Mouse (Mus musculus): Measurements from ENCODE around the gene Kiz. TPM values are rescaled to one million over a fixed set of nuclear protein-coding genes. Genes with fewer than 3 reads are reported as not detected.

Kiz gene
- polyA plus RNA-seq, 1 experiment from 2014 or later, result 32.3 TPM

- ATAC-seq (ENCODE audit: low FRiP score, low read depth), result no peak
- Histone ChIP-seq H3K4me3 (no peak overlapping the region), H3K9me3 (no peaks in the 10 kb centered on the region), H3K9ac (no peak overlapping the region), H3K27me3 (no peaks in the 10 kb centered on the region), H3K4me1 (no peaks in the 10 kb centered on the region), H3K4me2 (replicated peaks) (no peak overlapping the region), H3K27ac (no peak overlapping the region), H3K36me3 (no peaks in the 10 kb centered on the region)
- 71% methylated on average over 3 of the region's 3 CpGs for WGBS
Observed at GRCm38 (mm10) chr2:146872697-146873096, 17.0 kb downstream of the Kiz start.

DNA sequence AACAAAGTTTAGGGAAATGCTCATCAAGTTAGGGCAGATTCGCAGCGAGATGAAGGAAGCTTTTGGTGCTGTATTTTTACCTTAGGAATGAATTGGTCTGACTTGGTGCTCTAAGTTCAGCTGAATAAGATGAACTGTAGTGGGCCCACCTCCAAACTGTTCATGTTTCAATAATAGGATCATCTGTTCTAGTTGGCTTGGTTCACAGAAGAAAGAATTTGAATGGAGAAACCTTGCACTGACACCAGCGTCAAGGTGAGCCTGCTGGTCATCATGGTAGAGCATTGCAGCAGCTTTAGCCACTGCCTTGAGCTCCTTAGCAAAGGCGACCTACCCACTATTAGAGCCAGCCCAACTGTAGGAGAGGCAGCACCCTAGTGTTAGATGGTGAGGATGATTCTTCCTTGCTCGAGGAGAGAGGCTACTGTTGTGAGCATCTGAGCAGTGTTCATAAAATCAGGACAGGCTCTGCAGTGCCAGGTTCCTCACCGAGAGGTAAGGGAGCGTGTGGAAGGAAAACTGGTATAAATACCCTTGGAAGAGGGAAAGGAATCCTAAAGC is 18.3 kb downstream of the Kiz start:
- 91% methylated on average over 7 of the region's 7 CpGs for WGBS

DNA sequence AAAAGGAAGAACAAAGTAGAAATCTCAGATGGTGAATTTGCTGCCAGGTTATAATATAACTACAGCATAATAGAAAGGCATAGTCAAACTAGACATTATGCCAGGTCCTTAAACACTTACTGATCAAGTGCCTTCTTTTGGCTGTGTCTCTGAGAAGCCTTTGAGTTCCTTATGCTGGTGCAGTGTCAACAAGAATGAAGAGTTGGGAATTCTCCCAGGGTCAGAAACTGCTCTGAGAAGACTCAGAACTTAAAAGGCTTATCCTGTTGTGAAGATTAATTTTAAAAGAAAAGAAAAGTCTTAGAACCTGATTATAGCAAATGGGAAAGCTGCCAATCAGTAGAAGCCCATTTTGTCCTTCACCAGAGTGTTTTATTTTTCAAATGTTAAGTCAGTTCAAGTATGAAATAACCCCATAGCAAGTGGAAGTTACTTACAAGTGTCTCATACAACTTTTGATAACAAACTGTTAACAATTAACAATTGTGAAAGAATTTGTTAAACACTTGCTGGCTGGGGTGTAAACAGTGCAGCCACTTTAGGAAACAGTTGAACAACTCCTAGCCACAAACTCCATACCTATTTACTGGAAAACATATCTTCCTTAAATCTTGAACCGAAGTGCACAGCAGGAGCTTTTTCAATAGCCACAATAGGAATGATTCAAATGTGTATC is 21.9 kb downstream of the Kiz start:
- Histone ChIP-seq H3K36me3 (no peaks in the 10 kb centered on the region), H3K27ac (no peak overlapping the region)

More for the DNA sequence above, 18.3 kb downstream of the Kiz start:
- Histone ChIP-seq H3K36me3 (no peaks in the 10 kb centered on the region), H3K4me1 (no peaks in the 10 kb centered on the region), H3K27me3 (no peaks in the 10 kb centered on the region), H3K27ac (no peak overlapping the region), H3K9me3 (no peaks in the 10 kb centered on the region), H3K4me3 (no peak overlapping the region), H3K9ac (no peak overlapping the region), H3K4me2 (replicated peaks) (no peak overlapping the region)
- ATAC-seq (ENCODE audit: low FRiP score, low read depth), result no peak

DNA sequence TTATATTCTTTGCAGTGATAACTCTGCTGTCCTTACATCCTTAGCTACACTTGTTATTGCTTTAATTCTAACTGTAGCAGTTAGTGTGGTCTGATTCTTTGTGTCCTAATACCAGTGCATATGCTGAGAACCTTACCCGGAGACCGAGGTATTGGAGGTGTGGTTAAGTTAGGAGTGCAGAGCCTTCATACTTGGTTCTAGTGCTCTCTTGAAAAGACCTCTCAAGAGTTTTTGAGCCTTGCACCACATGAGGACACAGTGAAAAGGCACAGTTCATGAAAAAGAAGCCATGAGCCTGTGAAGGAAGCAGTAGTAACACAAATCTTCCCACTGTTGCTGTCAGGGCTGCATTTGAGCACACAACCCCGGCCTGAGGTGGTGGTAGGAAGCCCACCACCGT is 26.0 kb downstream of the Kiz start:
- Histone ChIP-seq H3K36me3 (no peaks in the 10 kb centered on the region), H3K9ac (no peak overlapping the region), H3K4me2 (replicated peaks) (no peak overlapping the region), H3K4me1 (no peaks in the 10 kb centered on the region), H3K9me3 (no peaks in the 10 kb centered on the region), H3K4me3 (no peak overlapping the region), H3K27ac (no peak overlapping the region), H3K27me3 (no peaks in the 10 kb centered on the region)
- no peak for ATAC-seq (ENCODE audit: low FRiP score, low read depth)
- 93% methylated on average over 4 of the region's 4 CpGs for WGBS

More for the DNA sequence above, 21.9 kb downstream of the Kiz start:
- Histone ChIP-seq H3K4me2 (replicated peaks) (no peak overlapping the region), H3K27me3 (no peaks in the 10 kb centered on the region), H3K4me3 (no peak overlapping the region), H3K9me3 (no peaks in the 10 kb centered on the region), H3K9ac (no peak overlapping the region), H3K4me1 (no peaks in the 10 kb centered on the region)
- 88% methylated on average over 1 of the region's 1 CpGs for WGBS
- no peak for ATAC-seq (ENCODE audit: low FRiP score, low read depth)

DNA sequence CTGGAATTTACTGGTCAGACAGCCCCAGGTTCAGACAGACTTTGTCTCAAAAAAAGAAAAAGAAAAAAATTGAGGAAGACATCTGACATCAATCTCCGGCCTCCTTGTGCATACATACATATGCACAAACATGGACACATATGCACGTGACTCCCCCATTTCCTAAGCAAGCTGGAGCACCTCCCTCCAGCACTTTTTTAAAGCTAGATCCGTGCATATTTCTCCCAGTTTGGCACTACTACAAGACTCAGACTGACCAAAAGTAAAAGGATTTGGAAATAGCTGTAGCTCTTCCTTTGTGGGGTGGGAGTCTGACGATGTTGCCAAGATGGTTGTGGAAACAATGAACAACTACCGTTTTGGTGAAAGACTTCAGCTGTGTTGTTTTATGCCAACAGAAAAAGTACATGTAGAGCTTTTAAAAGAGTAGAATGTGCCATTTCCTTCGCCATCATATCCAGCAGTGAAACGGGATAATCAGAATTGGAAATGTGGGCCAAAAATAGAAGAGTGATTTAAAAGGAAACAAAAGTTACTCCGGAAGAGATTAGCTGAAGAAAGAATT is 28.7 kb downstream of the Kiz start:
- H3K4me2 ChIP-seq (replicated peaks), result no peak overlapping the region
- H3K9me3 ChIP-seq, result no peaks in the 10 kb centered on the region
- 82% methylated on average over 8 of the region's 8 CpGs for WGBS
- no peak overlapping the region for H3K27ac ChIP-seq
- H3K36me3 ChIP-seq, result peaks cover 7% of the 10 kb centered on the region
- ATAC-seq (ENCODE audit: low FRiP score, low read depth), result no peak
- no peak overlapping the region for H3K4me3 ChIP-seq
- no peaks in the 10 kb centered on the region for H3K4me1 ChIP-seq
- H3K9ac ChIP-seq, result no peak overlapping the region
- H3K27me3 ChIP-seq, result no peaks in the 10 kb centered on the region

DNA sequence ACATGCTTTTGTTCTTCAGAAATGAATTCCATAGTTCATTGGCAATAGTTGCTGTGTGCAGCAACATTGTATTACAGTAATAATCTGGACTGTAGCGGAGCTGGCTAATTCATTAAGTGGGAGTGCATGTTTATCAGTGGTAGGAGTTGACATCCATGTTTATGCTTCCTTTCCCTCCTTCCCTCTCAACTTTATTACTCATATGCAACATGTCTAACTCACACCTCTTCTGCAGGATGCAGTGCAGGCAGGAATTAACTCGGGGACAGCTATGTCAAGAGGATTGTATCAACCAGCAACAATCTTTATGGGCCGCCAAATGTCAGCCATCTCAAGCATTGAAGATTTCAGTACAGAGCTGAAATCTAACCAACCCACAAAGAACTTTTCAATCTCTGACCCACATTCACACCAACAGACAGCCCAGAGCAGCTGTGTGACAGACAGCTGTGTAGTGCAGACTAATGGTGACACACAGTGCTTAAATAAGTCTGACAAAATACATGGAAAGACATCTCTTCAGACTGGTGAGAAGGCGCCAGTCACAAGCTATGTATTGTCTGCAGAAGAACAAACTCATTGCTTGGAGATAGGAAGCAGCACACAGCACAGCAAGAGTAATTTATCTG is 33.2 kb downstream of the Kiz start:
- ATAC-seq (ENCODE audit: low FRiP score, low read depth), result no peak
- Histone ChIP-seq H3K4me1 (no peaks in the 10 kb centered on the region), H3K4me2 (replicated peaks) (no peak overlapping the region), H3K4me3 (no peak overlapping the region), H3K9ac (no peak overlapping the region), H3K36me3 (peaks cover 20% of the 10 kb centered on the region), H3K27ac (no peak overlapping the region), H3K27me3 (no peaks in the 10 kb centered on the region), H3K9me3 (no peaks in the 10 kb centered on the region)
- WGBS, result 86% methylated on average over 4 of the region's 4 CpGs

GRCm38 (mm10) chr2:146898977-146899376 is 43.3 kb downstream of the Kiz start:
- Histone ChIP-seq H3K9ac (no peak overlapping the region), H3K27ac (no peak overlapping the region), H3K9me3 (no peaks in the 10 kb centered on the region), H3K36me3 (peaks cover 8% of the 10 kb centered on the region; the same call in 1 of the 2 replicates), H3K4me3 (no peak overlapping the region), H3K4me2 (replicated peaks) (no peak overlapping the region), H3K27me3 (no peaks in the 10 kb centered on the region), H3K4me1 (no peaks in the 10 kb centered on the region)
- ATAC-seq (ENCODE audit: low FRiP score, low read depth), result no peak

GRCm38 (mm10) chr2:146916085-146916484 is 60.4 kb downstream of the Kiz start:
- Histone ChIP-seq H3K4me1 (no peaks in the 10 kb centered on the region), H3K27me3 (no peaks in the 10 kb centered on the region), H3K4me2 (replicated peaks) (no peak overlapping the region), H3K36me3 (no peaks in the 10 kb centered on the region), H3K9me3 (no peaks in the 10 kb centered on the region), H3K27ac (no peak overlapping the region), H3K9ac (no peak overlapping the region), H3K4me3 (no peak overlapping the region)
- no peak for ATAC-seq (ENCODE audit: low FRiP score, low read depth)
- 90% methylated on average over 3 of the region's 3 CpGs for WGBS

DNA sequence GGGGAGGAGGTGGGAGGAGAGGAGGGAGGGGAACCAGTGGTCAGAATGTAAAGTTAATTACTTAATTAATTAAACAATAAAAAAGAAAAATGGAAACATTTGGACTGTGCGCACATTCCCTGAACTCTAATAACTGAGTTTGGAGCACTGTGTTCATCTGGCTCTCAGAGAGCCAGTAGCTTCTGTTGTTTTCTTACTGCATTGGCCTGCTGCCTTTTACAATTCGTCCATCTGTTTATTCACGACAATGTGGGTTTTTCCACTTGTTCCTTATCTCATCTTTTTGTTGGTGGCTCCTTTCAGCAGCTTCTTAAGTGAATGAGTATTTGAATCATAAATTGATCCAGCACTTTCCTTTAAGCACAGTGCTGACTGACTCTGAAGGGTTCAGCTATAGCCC is 62.1 kb downstream of the Kiz start:
- Histone ChIP-seq H3K36me3 (no peaks in the 10 kb centered on the region), H3K4me3 (no peak overlapping the region), H3K4me1 (no peaks in the 10 kb centered on the region), H3K4me2 (replicated peaks) (no peak overlapping the region), H3K9ac (no peak overlapping the region), H3K27ac (no peak overlapping the region), H3K9me3 (no peaks in the 10 kb centered on the region), H3K27me3 (no peaks in the 10 kb centered on the region)
- ATAC-seq (ENCODE audit: low FRiP score, low read depth), result no peak
- 86% methylated on average over 3 of the region's 3 CpGs for WGBS

GRCm38 (mm10) chr2:146920375-146921160 is 64.9 kb downstream of the Kiz start:
- Histone ChIP-seq H3K27me3 (no peaks in the 10 kb centered on the region), H3K9ac (no peak overlapping the region), H3K4me1 (no peaks in the 10 kb centered on the region), H3K4me2 (replicated peaks) (no peak overlapping the region), H3K4me3 (no peak overlapping the region), H3K9me3 (no peaks in the 10 kb centered on the region), H3K36me3 (no peaks in the 10 kb centered on the region), H3K27ac (no peak overlapping the region)
- ATAC-seq (ENCODE audit: low FRiP score, low read depth), result no peak
- 30% methylated on average over 8 of the region's 8 CpGs for WGBS

GRCm38 (mm10) chr2:146925296-146925695 is 69.6 kb downstream of the Kiz start:
- no peaks in the 10 kb centered on the region for H3K27me3 ChIP-seq
- H3K4me3 ChIP-seq, result no peak overlapping the region
- no peak for ATAC-seq (ENCODE audit: low FRiP score, low read depth)
- H3K9me3 ChIP-seq, result 0 out of 2 replicates have a peak, but pooled peaks cover 3% of the 10 kb centered on the region
- no peaks in the 10 kb centered on the region for H3K36me3 ChIP-seq
- H3K9ac ChIP-seq, result no peak overlapping the region
- H3K4me2 ChIP-seq (replicated peaks), result no peak overlapping the region
- H3K4me1 ChIP-seq, result no peaks in the 10 kb centered on the region
- H3K27ac ChIP-seq, result no peak overlapping the region
- WGBS, result 83% methylated on average over 1 of the region's 1 CpGs

GRCm38 (mm10) chr2:146925846-146926245 is 70.2 kb downstream of the Kiz start:
- Histone ChIP-seq H3K4me2 (replicated peaks) (no peak overlapping the region), H3K4me1 (no peaks in the 10 kb centered on the region), H3K4me3 (no peak overlapping the region), H3K9ac (no peak overlapping the region), H3K27ac (no peak overlapping the region), H3K36me3 (no peaks in the 10 kb centered on the region), H3K9me3 (0 out of 2 replicates have a peak, but pooled peaks cover 3% of the 10 kb centered on the region), H3K27me3 (no peaks in the 10 kb centered on the region)
- 47% methylated on average over 4 of the region's 4 CpGs for WGBS
- ATAC-seq (ENCODE audit: low FRiP score, low read depth), result no peak

All from limb, embryonic 13.5 days (tissue).